In the genomic region with DNA sequence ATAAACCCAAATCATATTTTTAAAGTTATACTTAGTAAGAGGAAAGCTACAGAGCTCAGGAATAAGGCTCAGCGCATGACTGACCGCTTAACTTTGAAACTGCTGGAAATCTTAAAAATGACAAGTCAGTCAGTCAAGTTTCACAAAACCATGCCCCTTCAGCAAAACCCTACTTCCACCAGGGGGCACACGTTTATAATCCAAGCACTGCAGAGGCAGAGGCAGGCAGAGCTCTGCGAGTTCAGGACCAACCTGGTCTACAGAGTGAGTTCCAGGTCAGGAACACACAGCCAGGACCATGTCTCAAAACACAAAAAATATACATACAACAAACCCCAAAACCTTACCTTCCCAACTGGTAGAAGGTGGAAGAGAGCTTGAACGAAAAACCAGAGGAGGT, we compare ENCODE assay signal across 10 mouse cellular contexts. TPM values are rescaled to one million over a fixed set of nuclear protein-coding genes. Genes with fewer than 3 reads are reported as not detected.
A peak's percentile ranks its signal among the peaks of the same experiment; 100 is the strongest.
DNase-seq lines count a peak whose midpoint lies in the region; ATAC-seq and TF ChIP-seq lines count a peak whose summit lies in the region.
"Had no signal": no experiment of that assay in that cellular context is flagged by ENCODE, and none has a peak within 500 bp of the region (broad histone marks: within the 10 kb centered on the region; RNA-seq: fewer than 3 reads in every experiment).

No protein-coding gene starts in this region.

- peak; percentile 73; the same call in 1 of the 2 replicates for ATAC-seq in megakaryocyte-erythroid progenitor cell, adult 5-6 weeks (replicated peaks; ENCODE audit: low FRiP score, low TSS enrichment, poor library complexity, severe bottlenecking)
- ATAC-seq in hindbrain, embryonic 12.5 days (ENCODE audit: low FRiP score) = no peak

- no peaks in the 10 kb centered on the region for H3K9me3 ChIP-seq in hindbrain, embryonic 12.5 days (replicated peaks)
- H3K9me3 ChIP-seq: embryonic facial prominence, embryonic 15.5 days had no signal

- 79% methylated on average over 5 of the region's 5 CpGs for WGBS in bone marrow, adult 2 months
- 90% methylated on average over 5 of the region's 5 CpGs for WGBS in hindbrain, embryonic 12.5 days

- H3K4me2 ChIP-seq in hindbrain, embryonic 12.5 days (replicated peaks) = no peak overlapping the region
- H3K4me2 ChIP-seq: embryonic facial prominence, embryonic 15.5 days; midbrain, embryonic 11.5 days had no signal

- no peak overlapping the region for H3K4me3 ChIP-seq in bone marrow, adult 2 months (replicated peaks; ENCODE audit: control insufficient read depth, low read depth, low read length)
- no peak overlapping the region for H3K4me3 ChIP-seq in hindbrain, embryonic 12.5 days
- H3K4me3 ChIP-seq: embryonic facial prominence, embryonic 15.5 days had no signal

- peaks cover 93% of the 10 kb centered on the region for H3K36me3 ChIP-seq in hindbrain, embryonic 12.5 days

- peak; percentile 8 for DNase-seq in adrenal gland, adult 2 months
- no peak for DNase-seq in adrenal gland, adult 18-20 months (ENCODE audit: low spot score in 2 of 2)
- DNase-seq in 3T3-L1 (ENCODE audit: low read depth, low spot score) = peak; percentile 23
- no peak for DNase-seq in urinary bladder, adult 2 months (ENCODE audit: low spot score)
- DNase-seq in cerebellum, adult 9-10 months = no peak

- no peak overlapping the region for H3K9ac ChIP-seq in hindbrain, embryonic 12.5 days
- H3K9ac ChIP-seq: embryonic facial prominence, embryonic 15.5 days had no signal

- peak; percentile 47; the same call in 1 of the 2 replicates for TF ChIP-seq CTCF in bone marrow, adult 2 months (IDR thresholded peaks at IDR 0.05; ENCODE audit: control insufficient read depth, insufficient read depth, low read length)

- no peaks in the 10 kb centered on the region for H3K4me1 ChIP-seq in bone marrow, adult 2 months (ENCODE audit: control insufficient read depth, insufficient read depth, low read length)
- no peaks in the 10 kb centered on the region for H3K4me1 ChIP-seq in hindbrain, embryonic 12.5 days
- H3K4me1 ChIP-seq: embryonic facial prominence, embryonic 15.5 days had no signal

- H3K27ac ChIP-seq in bone marrow, adult 2 months (ENCODE audit: control insufficient read depth, insufficient read depth, low read depth, low read length, poor library complexity) = no peak overlapping the region
- H3K27ac ChIP-seq in hindbrain, embryonic 12.5 days = no peak overlapping the region
- H3K27ac ChIP-seq: embryonic facial prominence, embryonic 15.5 days had no signal

- TF ChIP-seq POLR2A in bone marrow, adult 2 months (IDR thresholded peaks at IDR 0.05; ENCODE audit: borderline replicate concordance, control insufficient read depth, low read depth, low read length) = no peak

- H3K27me3 ChIP-seq in hindbrain, embryonic 12.5 days = no peaks in the 10 kb centered on the region
- H3K27me3 ChIP-seq: embryonic facial prominence, embryonic 15.5 days had no signal

RNA-seq across cellular contexts. Expression of a gene that starts 14.5 kb away (rescaled TPM):
- 10 to 100 TPM; 18.3 to 22.9 TPM for total RNA-seq in adrenal gland, adult 2 months (2021)
- 7.4 and 13.2 TPM in 2 replicates for polyA plus RNA-seq in adrenal gland, adult 2 months (2012; rRNA removed)
- 10 to 100 TPM; 15.6 to 17.9 TPM for total RNA-seq in adrenal gland, adult 18-20 months (2021)
- polyA plus RNA-seq in bone marrow, adult 2 months (2011; ENCODE audit: insufficient read depth, insufficient read length, low replicate concordance, missing spikeins) = 160 and 176 TPM in 2 replicates
- 130 and 132 TPM in 2 replicates for total RNA-seq in megakaryocyte-erythroid progenitor cell, adult 5-6 weeks (2014; fragmentation: Nextera tagmentation)
- 140 and 171 TPM in 2 replicates for total RNA-seq in megakaryocyte-erythroid progenitor cell, adult 5-6 weeks (2017)
- 95.2 and 98.0 TPM in 2 replicates for polyA plus RNA-seq in hindbrain, embryonic 12.5 days (2016; fragmentation: Nextera tagmentation; extraction: Ambion mirVana)
- polyA plus RNA-seq in urinary bladder, adult 2 months (2012; rRNA removed) = 24.7 and 25.4 TPM in 2 replicates

Comparison
In these comparisons a context has a peak if more than half of its experiments do, and no peak if none do; other contexts are left out.
1. DNase-seq: peak in adrenal gland, adult 2 months (single experiment) and 3T3-L1 (single experiment); none in adrenal gland, adult 18-20 months (0 of 2), urinary bladder, adult 2 months (single experiment) and cerebellum, adult 9-10 months (single experiment).